Mouse (Mus musculus): ENCODE results near the gene Pecam1.

DNA sequence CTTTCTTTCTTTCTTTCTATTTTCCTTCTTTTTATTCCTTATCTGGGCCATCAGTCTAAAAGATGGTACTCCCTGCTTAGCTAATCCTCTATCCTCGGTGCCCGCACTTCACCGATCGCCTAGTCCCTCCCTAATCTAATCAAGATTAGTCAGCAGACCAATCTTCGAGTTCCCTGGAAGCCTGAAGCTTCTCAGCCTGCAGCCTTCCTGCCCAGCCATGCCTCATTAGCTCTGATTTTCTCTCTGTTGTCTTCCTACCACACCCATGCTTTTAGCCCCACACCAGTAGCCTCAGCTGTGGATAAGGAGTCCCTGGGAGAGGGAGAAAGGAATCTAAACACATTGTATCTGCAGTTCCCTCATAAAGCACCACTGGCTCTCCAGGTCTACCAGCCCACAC is 5.2 kb upstream of the Pecam1 start:
- no peak for TF ChIP-seq POLR2A (IDR thresholded peaks at IDR 0.05; ENCODE audit: borderline replicate concordance, extremely low read depth, low read depth, low read length)
- TF ChIP-seq CTCF (IDR thresholded peaks at IDR 0.05; ENCODE audit: insufficient read depth, low read length) = no peak
